Mouse (Mus musculus): Measurements from ENCODE around the gene Add3. TPM values are rescaled to one million over a fixed set of nuclear protein-coding genes. Genes with fewer than 3 reads are reported as not detected.

The Add3 gene
- total and polyA plus RNA-seq, 3 experiments = 14.0 to 52.9 TPM; not detected in 1

DNA sequence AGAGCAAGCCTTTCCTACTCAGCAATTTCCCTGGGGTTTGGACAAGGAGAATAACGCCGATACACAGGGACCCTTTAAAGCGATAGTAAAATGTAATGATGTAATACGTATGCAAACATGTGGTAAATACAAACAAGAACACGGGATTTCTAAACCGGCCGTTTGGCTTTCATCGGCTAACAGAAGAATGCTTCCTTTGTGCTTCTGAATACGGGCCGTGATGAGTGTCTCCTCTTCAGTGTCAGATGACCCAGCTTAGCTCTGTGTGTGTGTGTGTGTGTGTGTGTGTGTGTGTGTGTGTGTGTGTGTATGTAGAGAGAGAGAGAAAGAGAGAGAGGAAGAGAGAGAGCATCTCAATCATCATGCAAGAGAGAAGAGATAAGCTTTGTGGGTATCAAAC is 142.3 kb downstream of the Add3 start:
- H3K4me3 ChIP-seq (ENCODE audit: control insufficient read depth in 1 of 2, insufficient read depth in 1 of 2, low read depth in 2 of 2, low read length in 2 of 2) = no peak overlapping the region
- peaks cover 0 to 10% of the 10 kb centered on the region in 2 experiments; a peak in 3 of 4 replicates for H3K4me1 ChIP-seq (ENCODE audit: control insufficient read depth in 1 of 2, insufficient read depth in 2 of 2, low read length in 2 of 2)
- no peak overlapping the region for H3K27ac ChIP-seq (ENCODE audit: control insufficient read depth, low read depth, low read length)
- no peaks in the 10 kb centered on the region for H3K9me3 ChIP-seq (replicated peaks; ENCODE audit: insufficient read depth, low read length)
- no peak overlapping the region for H3K9ac ChIP-seq (ENCODE audit: control insufficient read depth, low read depth, low read length, poor library complexity, severe bottlenecking)
- TF ChIP-seq MEF2A (IDR thresholded peaks at IDR 0.05; ENCODE audit: extremely low read depth, insufficient replicate concordance, low read depth, low read length, poor library complexity, severe bottlenecking) (no peak), TBP (IDR thresholded peaks at IDR 0.05; ENCODE audit: low read depth, low read length) (no peak), NELFE (IDR thresholded peaks at IDR 0.05; ENCODE audit: low read depth, low read length) (no peak), ZNF384 (IDR thresholded peaks at IDR 0.05; ENCODE audit: low read depth, low read length) (no peak), CHD1 (IDR thresholded peaks at IDR 0.05; ENCODE audit: low read depth, low read length) (no peak), CHD2 (IDR thresholded peaks at IDR 0.05; ENCODE audit: low read length) (no peak), USF1 (IDR thresholded peaks at IDR 0.05; ENCODE audit: low read depth, low read length) (no peak), ZKSCAN1 (IDR thresholded peaks at IDR 0.05; ENCODE audit: low read depth, low read length) (no peak), KAT2A (conservative IDR thresholded peaks at IDR 0.05; ENCODE audit: low read depth, low read length) (no peak), E2F4 (IDR thresholded peaks at IDR 0.05; ENCODE audit: borderline replicate concordance, low read depth, low read length) (no peak), POLR2AphosphoS5 (IDR thresholded peaks at IDR 0.05; ENCODE audit: borderline replicate concordance, low read depth, low read length) (no peak), CTCF (IDR thresholded peaks at IDR 0.05 in 2 of 3, conservative IDR thresholded peaks at IDR 0.05 in 1 of 3; ENCODE audit: control insufficient read depth in 1 of 3, insufficient read depth in 1 of 3, low read depth in 2 of 3, low read length in 3 of 3, poor library complexity in 1 of 3, severe bottlenecking in 1 of 3) (no peak), EP300 (IDR thresholded peaks at IDR 0.05; ENCODE audit: low read depth in 1 of 2, low read length in 2 of 2) (no peak), MAX (IDR thresholded peaks at IDR 0.05; ENCODE audit: low read length) (no peak), GATA1 (IDR thresholded peaks at IDR 0.05; ENCODE audit: low read depth, low read length) (no peak), JUND (IDR thresholded peaks at IDR 0.05; ENCODE audit: low read depth, low read length) (no peak), RCOR1 (IDR thresholded peaks at IDR 0.05; ENCODE audit: low read depth, low read length) (no peak)
- no peaks in the 10 kb centered on the region for H3K27me3 ChIP-seq (ENCODE audit: control insufficient read depth in 1 of 2, insufficient read depth in 2 of 2, low read length in 2 of 2)
- H3K79me2 ChIP-seq (ENCODE audit: control insufficient read depth, insufficient read depth, low read length, poor library complexity) = no peaks in the 10 kb centered on the region
- no peak for DNase-seq (ENCODE audit: low read depth, low spot score)
- peaks cover 0 to 5% of the 10 kb centered on the region in 2 experiments; a peak in 1 of 4 replicates for H3K36me3 ChIP-seq (ENCODE audit: control insufficient read depth in 1 of 2, insufficient read depth in 2 of 2, low read length in 2 of 2)

DNA sequence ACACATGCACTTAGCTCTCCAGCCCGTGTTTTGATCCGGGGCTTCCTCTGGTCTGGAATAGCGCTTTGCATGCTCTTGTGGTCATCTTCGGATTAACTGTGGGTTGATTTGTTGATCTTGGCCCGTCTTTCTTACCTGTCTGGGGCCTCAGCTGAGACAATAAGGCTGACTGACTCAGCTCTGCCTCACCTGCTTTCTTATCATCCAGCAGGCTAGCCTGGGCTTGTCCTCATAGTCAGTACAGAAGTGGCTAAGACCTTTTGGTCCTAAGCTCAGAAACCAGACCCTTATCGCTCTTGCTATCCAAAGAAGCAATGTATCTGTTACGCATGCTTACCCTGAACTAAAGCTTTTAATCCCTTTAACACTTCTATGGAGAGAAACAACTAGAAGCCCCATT is 143.5 kb downstream of the Add3 start:
- no peak overlapping the region for H3K9ac ChIP-seq (ENCODE audit: control insufficient read depth, low read depth, low read length, poor library complexity, severe bottlenecking)
- H3K4me1 ChIP-seq (ENCODE audit: control insufficient read depth in 1 of 2, insufficient read depth in 2 of 2, low read length in 2 of 2) = peaks cover 0 to 10% of the 10 kb centered on the region in 2 experiments; a peak in 3 of 4 replicates
- H3K9me3 ChIP-seq (replicated peaks; ENCODE audit: insufficient read depth, low read length) = no peaks in the 10 kb centered on the region
- no peaks in the 10 kb centered on the region for H3K79me2 ChIP-seq (ENCODE audit: control insufficient read depth, insufficient read depth, low read length, poor library complexity)
- H3K27ac ChIP-seq (ENCODE audit: control insufficient read depth, low read depth, low read length) = no peak overlapping the region
- DNase-seq (ENCODE audit: low read depth, low spot score) = no peak
- H3K4me3 ChIP-seq (ENCODE audit: control insufficient read depth in 1 of 2, insufficient read depth in 1 of 2, low read depth in 2 of 2, low read length in 2 of 2) = no peak overlapping the region
- H3K27me3 ChIP-seq (ENCODE audit: control insufficient read depth in 1 of 2, insufficient read depth in 2 of 2, low read length in 2 of 2) = peaks cover 0 to 2% of the 10 kb centered on the region in 2 experiments; a peak in 1 of 4 replicates
- TF ChIP-seq NELFE (IDR thresholded peaks at IDR 0.05; ENCODE audit: low read depth, low read length) = no peak
- TF ChIP-seq UBTF (IDR thresholded peaks at IDR 0.05; ENCODE audit: borderline replicate concordance, insufficient read depth, low read depth, low read length) = no peak
- no peak for TF ChIP-seq JUND (IDR thresholded peaks at IDR 0.05; ENCODE audit: low read depth, low read length)
- TF ChIP-seq GATA1 (IDR thresholded peaks at IDR 0.05; ENCODE audit: low read depth, low read length) = no peak
- no peak for TF ChIP-seq POLR2AphosphoS2 (IDR thresholded peaks at IDR 0.05; ENCODE audit: low read length)
- TF ChIP-seq POLR2AphosphoS5 (IDR thresholded peaks at IDR 0.05; ENCODE audit: borderline replicate concordance, low read depth, low read length) = no peak
- TF ChIP-seq MXI1 (IDR thresholded peaks at IDR 0.05; ENCODE audit: low read depth, low read length) = no peak
- TF ChIP-seq USF2 (IDR thresholded peaks at IDR 0.05; ENCODE audit: borderline replicate concordance in 1 of 2, insufficient read depth in 1 of 2, low read depth in 1 of 2, low read length in 2 of 2) = no peak
- no peak for TF ChIP-seq ZC3H11A (IDR thresholded peaks at IDR 0.05; ENCODE audit: low read depth, low read length)
- TF ChIP-seq ELF1 (IDR thresholded peaks at IDR 0.05; ENCODE audit: low read depth, low read length) = no peak
- TF ChIP-seq MYC (IDR thresholded peaks at IDR 0.05; ENCODE audit: low read depth, low read length) = no peak
- no peak for TF ChIP-seq RAD21 (IDR thresholded peaks at IDR 0.05; ENCODE audit: low read depth, low read length)
- no peak for TF ChIP-seq RCOR1 (IDR thresholded peaks at IDR 0.05; ENCODE audit: low read depth, low read length)
- no peak for TF ChIP-seq SIN3A (IDR thresholded peaks at IDR 0.05; ENCODE audit: low read length)
- TF ChIP-seq TCF12 (IDR thresholded peaks at IDR 0.05; ENCODE audit: low read depth, low read length) = no peak
- no peak for TF ChIP-seq MAX (IDR thresholded peaks at IDR 0.05; ENCODE audit: low read length)
- peaks cover 0 to 5% of the 10 kb centered on the region in 2 experiments; a peak in 1 of 4 replicates for H3K36me3 ChIP-seq (ENCODE audit: control insufficient read depth in 1 of 2, insufficient read depth in 2 of 2, low read length in 2 of 2)
